Mouse (Mus musculus): ENCODE measurements around the gene Spock2.

DNA sequence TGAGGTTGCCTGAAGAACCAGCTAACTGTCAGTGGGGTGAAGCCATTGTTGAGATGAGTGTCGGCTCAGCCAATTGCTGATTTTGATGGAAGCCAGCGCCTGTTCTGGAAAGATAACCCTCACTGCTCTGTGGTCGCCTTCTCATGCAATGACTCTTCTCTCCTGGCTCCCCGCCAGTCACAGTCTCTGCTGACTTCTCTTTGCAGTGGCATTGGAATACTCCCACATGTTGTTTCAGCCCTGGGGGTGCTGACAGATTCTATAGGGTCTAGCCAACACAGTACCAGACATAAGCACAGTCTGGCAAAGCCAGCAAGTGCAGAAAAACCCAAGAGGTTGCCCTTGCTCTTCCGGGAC is 27.5 kb upstream of the Spock2 start:
- no peak for TF ChIP-seq CHD2 (IDR thresholded peaks at IDR 0.05; ENCODE audit: low read depth, low read length)
- no peak for TF ChIP-seq ZC3H11A (IDR thresholded peaks at IDR 0.05; ENCODE audit: borderline replicate concordance, low read depth, low read length)

Measured in ES-E14 (cell line).